Mouse (Mus musculus): Measurements from ENCODE around the gene Galr3. TPM values are rescaled to one million over a fixed set of nuclear protein-coding genes. Genes with fewer than 3 reads are reported as not detected.
"Not testable (repeated sequence)": the region's sequence is repeated elsewhere in the genome, so short reads cannot be mapped to it uniquely, and the experiment has no call there.

The Galr3 gene
- polyA plus RNA-seq, 1 experiment from 2014 or later, result not detected

- Histone ChIP-seq H3K36me3 (no peaks in the 10 kb centered on the region), H3K27me3 (no peaks in the 10 kb centered on the region), H3K4me3 (peak overlapping the region; percentile 83), H3K4me2 (peak overlapping the region; percentile 98), H3K27ac (peak overlapping the region; percentile 95), H3K9me3 (no peaks in the 10 kb centered on the region), H3K9ac (peak overlapping the region; percentile 98), H3K4me1 (peaks cover 36% of the 10 kb centered on the region)
- 6% methylated on average over 45 of the region's 46 CpGs for WGBS
- 0 out of 2 replicates have a peak, but pooled peaks have one; percentile 17 for ATAC-seq (ENCODE audit: borderline replicate concordance, extremely low read depth, low FRiP score, low TSS enrichment)
Measured at GRCm38 (mm10) chr15:79027291-79028205, 14.1 kb upstream of the Galr3 start.

GRCm38 (mm10) chr15:79028237-79028738 is 13.4 kb upstream of the Galr3 start, which contains the start of gene H1f0:
Gene H1f0, plus strand, starts transcription at chr15:79028450.
- peaks cover 34% of the 10 kb centered on the region for H3K4me1 ChIP-seq
- WGBS, result under 1% methylated on average over 58 of the region's 58 CpGs
- no peaks in the 10 kb centered on the region for H3K27me3 ChIP-seq

GRCm38 (mm10) chr15:79028823-79029484 is 12.7 kb upstream of the Galr3 start:
- no peaks in the 10 kb centered on the region for H3K36me3 ChIP-seq
- no peaks in the 10 kb centered on the region for H3K9me3 ChIP-seq
- 13% methylated on average over 16 of the region's 16 CpGs for WGBS
- no peaks in the 10 kb centered on the region for H3K27me3 ChIP-seq
- peaks cover 34% of the 10 kb centered on the region for H3K4me1 ChIP-seq
- H3K4me2 ChIP-seq, result peak overlapping the region; percentile 98
- peak overlapping the region; percentile 98 for H3K9ac ChIP-seq
- no peak for ATAC-seq (ENCODE audit: borderline replicate concordance, extremely low read depth, low FRiP score, low TSS enrichment)
- peak overlapping the region; percentile 95 for H3K27ac ChIP-seq
- H3K4me3 ChIP-seq, result peak overlapping the region; percentile 83

More at GRCm38 (mm10) chr15:79028237-79028738, 13.4 kb upstream of the Galr3 start, which contains the start of gene H1f0:
- ATAC-seq (ENCODE audit: borderline replicate concordance, extremely low read depth, low FRiP score, low TSS enrichment), result peak; percentile 85
- peak within 1 kb of the TSS; percentile 98 for H3K4me2 ChIP-seq
- peak within 1 kb of the TSS; percentile 98 for H3K9ac ChIP-seq
- peak within 1 kb of the TSS; percentile 95 for H3K27ac ChIP-seq
- no peaks in the 10 kb centered on the region for H3K9me3 ChIP-seq
- H3K36me3 ChIP-seq, result no peaks in the 10 kb centered on the region
- H3K4me3 ChIP-seq, result peak within 1 kb of the TSS; percentile 83

- peak overlapping the region; percentile 83 for H3K4me3 ChIP-seq
- H3K4me1 ChIP-seq, result peaks cover 34% of the 10 kb centered on the region
- peak overlapping the region; percentile 98 for H3K4me2 ChIP-seq
- H3K27me3 ChIP-seq, result no peaks in the 10 kb centered on the region
- no peaks in the 10 kb centered on the region for H3K9me3 ChIP-seq
- 4% methylated on average over 11 of the region's 11 CpGs for WGBS
- ATAC-seq (ENCODE audit: borderline replicate concordance, extremely low read depth, low FRiP score, low TSS enrichment), result no peak
- H3K27ac ChIP-seq, result peak overlapping the region; percentile 77
- H3K9ac ChIP-seq, result peak overlapping the region; percentile 98
- no peaks in the 10 kb centered on the region; the same call in 1 of the 2 replicates for H3K36me3 ChIP-seq
Measured at GRCm38 (mm10) chr15:79029519-79030241, 12.0 kb upstream of the Galr3 start.

GRCm38 (mm10) chr15:79030551-79031435 is 10.9 kb upstream of the Galr3 start:
- peak overlapping the region; percentile 83 for H3K4me3 ChIP-seq
- peak; percentile 82 for ATAC-seq (ENCODE audit: borderline replicate concordance, extremely low read depth, low FRiP score, low TSS enrichment)
- peak overlapping the region; percentile 98 for H3K9ac ChIP-seq
- H3K4me2 ChIP-seq, result peak overlapping the region; percentile 98
- no peaks in the 10 kb centered on the region for H3K9me3 ChIP-seq
- no peaks in the 10 kb centered on the region; the same call in 1 of the 2 replicates for H3K36me3 ChIP-seq
- peak overlapping the region; percentile 77 for H3K27ac ChIP-seq
- under 1% methylated on average over 52 of the region's 52 CpGs for WGBS
- H3K4me1 ChIP-seq, result peaks cover 31% of the 10 kb centered on the region
- H3K27me3 ChIP-seq, result no peaks in the 10 kb centered on the region

- H3K9ac ChIP-seq; H3K4me3 ChIP-seq; H3K9me3 ChIP-seq; H3K36me3 ChIP-seq; H3K4me2 ChIP-seq; H3K27me3 ChIP-seq; ATAC-seq (ENCODE audit: borderline replicate concordance, extremely low read depth, low FRiP score, low TSS enrichment); H3K27ac ChIP-seq: not testable (repeated sequence)
- WGBS, result 84% methylated on average over 5 of the region's 5 CpGs
- H3K4me1 ChIP-seq, result peaks cover 20% of the 10 kb centered on the region
Measured at GRCm38 (mm10) chr15:79031908-79032307, 9.8 kb upstream of the Galr3 start.

GRCm38 (mm10) chr15:79037913-79038328 is 3.8 kb upstream of the Galr3 start:
- no peak for ATAC-seq (ENCODE audit: borderline replicate concordance, extremely low read depth, low FRiP score, low TSS enrichment)

GRCm38 (mm10) chr15:79038331-79038730 is 3.4 kb upstream of the Galr3 start:
- Histone ChIP-seq H3K9ac (no peak overlapping the region), H3K27me3 (peaks cover 40% of the 10 kb centered on the region), H3K9me3 (no peaks in the 10 kb centered on the region), H3K27ac (no peak overlapping the region), H3K4me3 (no peak overlapping the region), H3K4me2 (no peak overlapping the region), H3K4me1 (peaks cover 31% of the 10 kb centered on the region), H3K36me3 (no peaks in the 10 kb centered on the region; the same call in none of the 2 replicates)
- no peak for ATAC-seq (ENCODE audit: borderline replicate concordance, extremely low read depth, low FRiP score, low TSS enrichment)
- 72% methylated on average over 10 of the region's 10 CpGs for WGBS

More at GRCm38 (mm10) chr15:79037913-79038328, 3.8 kb upstream of the Galr3 start:
- H3K4me2 ChIP-seq, result peak overlapping the region; percentile 23; the same call in 1 of the 2 replicates
- H3K4me1 ChIP-seq, result peaks cover 27% of the 10 kb centered on the region
- no peak overlapping the region for H3K27ac ChIP-seq
- peaks cover 36% of the 10 kb centered on the region for H3K27me3 ChIP-seq
- no peaks in the 10 kb centered on the region for H3K9me3 ChIP-seq
- no peaks in the 10 kb centered on the region; the same call in none of the 2 replicates for H3K36me3 ChIP-seq
- 12% methylated on average over 14 of the region's 14 CpGs for WGBS
- H3K4me3 ChIP-seq, result no peak overlapping the region
- no peak overlapping the region for H3K9ac ChIP-seq

- no peak overlapping the region for H3K4me2 ChIP-seq
- H3K27ac ChIP-seq, result no peak overlapping the region
- no peak overlapping the region for H3K4me3 ChIP-seq
- no peaks in the 10 kb centered on the region; the same call in none of the 2 replicates for H3K36me3 ChIP-seq
- peak; percentile 50; the same call in 1 of the 2 replicates for ATAC-seq (ENCODE audit: borderline replicate concordance, extremely low read depth, low FRiP score, low TSS enrichment)
- no peaks in the 10 kb centered on the region for H3K9me3 ChIP-seq
- H3K27me3 ChIP-seq, result peaks cover 45% of the 10 kb centered on the region
- peaks cover 31% of the 10 kb centered on the region for H3K4me1 ChIP-seq
- 19% methylated on average over 7 of the region's 7 CpGs for WGBS
- H3K9ac ChIP-seq, result no peak overlapping the region
Measured at GRCm38 (mm10) chr15:79038853-79039252, 2.8 kb upstream of the Galr3 start.
